Mouse (Mus musculus) heart, adult 8-10 months (tissue): ENCODE results near the gene Spout1. TPM values are rescaled to one million over a fixed set of nuclear protein-coding genes. Genes with fewer than 3 reads are reported as not detected.

Experiments
- DNase-seq: peaks from one replicate; pipeline ENCODE4 v3.0.0; 2022; ENCODE audit warnings: low spot score
- total RNA-seq, 4 experiments: library from RNA; stranded (reverse); gene quantifications; 2 replicates each; pipeline ENCODE4 v1.2.4; 2022

Spout1 gene
- 1 to 10 TPM; 5.3 to 6.3 (median 6.0) TPM for total RNA-seq

- peak; percentile 93 for DNase-seq
Observed at GRCm38 (mm10) chr2:30177700-30178675, at the start of gene Spout1. Gene Spout1 (minus strand): TSS chr2:30178459.

DNA sequence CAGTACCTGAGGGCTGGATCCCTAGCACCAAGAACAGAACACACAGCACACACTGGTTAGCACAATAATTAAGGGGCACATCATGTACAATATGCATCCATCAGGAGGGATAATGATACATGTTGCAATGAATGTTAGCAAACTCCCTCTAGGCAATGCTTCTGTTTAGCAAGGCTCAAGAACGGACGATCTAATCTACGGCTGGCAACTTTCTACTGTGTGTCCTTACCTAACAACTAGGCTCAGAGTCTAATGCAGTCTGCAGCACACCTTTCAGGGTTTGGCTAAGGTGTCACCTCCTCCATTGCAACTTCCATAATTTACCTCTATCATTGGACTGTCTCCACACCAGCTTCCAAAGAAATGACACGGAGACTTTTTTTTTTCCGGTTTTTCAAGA, 38.0 kb upstream of the Spout1 start:
- DNase-seq, result no peak

GRCm38 (mm10) chr2:30215493-30215892, 37.2 kb upstream of the Spout1 start:
- peak; percentile 55 for DNase-seq

- DNase-seq, result no peak
Observed at GRCm38 (mm10) chr2:30214745-30215144, 36.5 kb upstream of the Spout1 start.

GRCm38 (mm10) chr2:30212951-30213350, 34.7 kb upstream of the Spout1 start:
- DNase-seq, result no peak

DNA sequence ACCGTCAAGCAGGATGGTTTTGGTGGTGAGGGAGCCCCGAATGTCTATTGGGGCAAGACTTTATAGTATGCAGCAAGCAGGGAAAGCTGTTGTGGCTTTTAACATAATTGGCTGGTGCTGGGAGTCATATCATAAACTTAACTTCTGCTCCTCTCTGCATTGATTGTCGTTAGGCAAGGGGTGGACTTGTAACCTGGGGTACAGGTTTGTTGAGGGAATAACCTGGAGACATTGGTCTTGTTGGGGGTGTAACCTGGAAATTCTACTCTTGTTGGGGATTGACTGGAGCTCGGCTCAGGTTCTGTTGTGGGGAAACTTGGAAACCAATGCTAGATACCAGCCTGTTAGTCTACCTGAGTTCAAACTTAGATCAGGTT, 33.9 kb upstream of the Spout1 start:
- DNase-seq, result no peak

DNA sequence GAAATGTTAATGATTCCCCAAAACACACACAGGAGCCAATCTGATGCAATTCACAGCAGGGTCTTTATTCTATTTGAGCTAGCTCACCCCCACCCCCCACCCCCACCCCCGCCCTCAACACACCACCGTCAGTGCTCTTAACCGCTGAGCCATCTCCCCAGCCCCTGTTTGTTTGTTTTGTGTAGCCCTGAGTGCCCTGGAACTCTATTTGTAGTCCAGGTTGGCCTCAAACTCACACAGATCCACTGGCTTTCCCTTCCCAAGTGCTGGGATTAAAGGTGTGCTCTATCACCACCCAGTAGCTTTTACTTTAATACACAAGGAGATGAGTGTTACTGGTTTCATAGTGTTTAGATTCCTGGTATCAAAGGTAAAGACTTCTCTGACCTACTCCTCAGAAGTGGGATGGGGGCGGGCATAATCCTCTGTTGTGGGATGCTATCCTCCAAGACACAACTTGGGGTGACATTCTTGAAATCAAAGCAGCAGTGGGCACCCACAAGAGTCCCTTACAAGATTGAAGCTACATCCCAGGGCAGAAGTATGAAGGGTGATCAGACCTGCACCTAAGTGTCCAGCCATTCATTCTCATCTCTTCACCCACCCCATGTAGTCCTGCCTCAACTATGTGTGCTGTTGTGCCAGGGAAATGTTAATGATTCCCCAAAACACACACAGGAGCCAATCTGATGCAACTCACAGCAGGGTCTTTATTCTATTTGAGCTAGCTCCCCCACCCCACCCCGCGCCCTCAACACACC, 33.3 kb upstream of the Spout1 start:
- no peak for DNase-seq

DNA sequence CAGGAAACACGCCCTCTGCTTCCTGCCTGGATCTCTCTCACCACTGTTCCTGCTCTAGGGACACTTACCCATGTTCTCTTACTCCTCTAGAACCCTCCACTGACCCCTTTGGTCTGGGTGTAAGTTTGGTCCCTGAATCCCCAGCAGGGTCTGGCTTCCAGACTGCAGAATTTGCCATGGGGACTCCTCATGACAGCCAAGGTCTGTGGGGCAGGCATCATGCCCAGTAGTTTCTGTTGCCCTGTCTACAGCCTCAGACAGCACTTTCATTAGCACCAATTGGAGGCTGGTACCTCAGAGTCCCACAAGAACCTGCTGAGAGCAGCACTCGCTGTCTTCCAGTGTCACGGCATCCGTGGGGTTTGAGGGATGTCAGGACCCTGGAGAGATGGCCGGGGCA, 29.6 kb upstream of the Spout1 start:
- no peak for DNase-seq

- DNase-seq, result no peak
Observed at GRCm38 (mm10) chr2:30207401-30207800, 29.1 kb upstream of the Spout1 start.

DNA sequence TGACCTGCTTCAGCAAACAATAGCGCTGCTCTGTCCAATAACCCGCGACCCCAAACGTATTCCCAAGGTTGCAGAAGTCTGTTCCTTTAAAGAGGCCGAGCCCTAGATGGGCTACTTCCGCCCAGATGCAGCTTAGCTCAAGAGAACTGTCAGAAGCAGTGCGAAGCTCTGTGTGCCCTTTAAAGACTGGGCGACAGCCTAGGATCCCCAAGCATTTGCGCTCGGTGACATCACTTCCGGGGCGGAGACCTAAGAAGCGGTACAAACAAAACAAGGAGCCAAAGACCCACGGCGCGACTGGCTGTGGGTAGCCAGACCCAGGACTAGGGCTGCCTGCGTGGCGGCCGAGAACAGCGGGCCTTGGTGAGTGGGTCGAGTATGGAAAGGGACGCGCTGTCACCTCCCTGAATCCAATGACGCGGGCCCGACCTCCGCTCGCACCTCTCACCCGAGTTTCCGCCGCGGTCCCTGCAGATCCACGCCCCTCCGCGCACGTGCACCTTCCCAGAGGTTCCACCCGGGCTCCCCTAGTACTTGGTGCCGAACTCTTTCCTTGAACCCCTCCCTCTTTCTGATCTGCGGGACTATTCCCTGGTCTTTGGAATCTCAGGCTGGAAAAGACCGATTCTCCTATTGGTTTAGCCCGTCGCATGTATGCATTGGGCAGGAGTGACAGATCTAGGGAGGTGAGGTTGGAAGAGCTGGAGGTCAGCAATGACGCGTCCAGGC, 27.5 kb upstream of the Spout1 start, which contains the start of gene Kyat1:
Kyat1 (minus strand) TSS at position 219 of the 729 bp plus-strand sequence.
- DNase-seq, result peak; percentile 96

- no peak for DNase-seq
Observed at GRCm38 (mm10) chr2:30205255-30205628, 27.0 kb upstream of the Spout1 start.

GRCm38 (mm10) chr2:30203439-30203838, 25.2 kb upstream of the Spout1 start:
- no peak for DNase-seq

DNA sequence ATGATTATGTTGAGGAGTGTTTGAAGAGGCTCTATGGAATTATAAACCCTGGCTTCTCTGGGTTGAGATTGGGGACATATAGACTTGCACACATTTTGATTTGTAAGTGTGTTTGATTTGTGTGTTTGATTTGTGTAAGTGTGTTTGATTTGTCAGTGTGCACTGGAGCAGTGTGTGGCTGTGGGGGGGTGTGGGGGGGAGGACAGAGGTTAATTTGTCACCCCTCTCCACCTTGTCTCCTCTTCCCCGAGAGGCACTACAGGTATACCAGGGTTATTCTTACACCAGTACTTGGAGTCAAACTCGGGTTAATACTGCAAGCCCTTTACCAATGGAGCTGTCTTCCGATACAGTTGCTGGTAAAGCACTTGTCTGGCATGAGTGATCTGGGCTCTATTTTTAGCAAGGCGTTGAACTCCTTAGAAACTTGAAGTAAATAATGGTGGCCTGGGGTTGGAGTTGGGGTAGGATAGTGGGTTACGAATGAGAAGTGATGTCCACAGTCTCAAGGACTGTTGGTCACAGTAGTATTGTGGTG, 22.2 kb upstream of the Spout1 start:
- DNase-seq, result no peak

GRCm38 (mm10) chr2:30199984-30200383, 21.7 kb upstream of the Spout1 start:
- DNase-seq, result no peak

DNA sequence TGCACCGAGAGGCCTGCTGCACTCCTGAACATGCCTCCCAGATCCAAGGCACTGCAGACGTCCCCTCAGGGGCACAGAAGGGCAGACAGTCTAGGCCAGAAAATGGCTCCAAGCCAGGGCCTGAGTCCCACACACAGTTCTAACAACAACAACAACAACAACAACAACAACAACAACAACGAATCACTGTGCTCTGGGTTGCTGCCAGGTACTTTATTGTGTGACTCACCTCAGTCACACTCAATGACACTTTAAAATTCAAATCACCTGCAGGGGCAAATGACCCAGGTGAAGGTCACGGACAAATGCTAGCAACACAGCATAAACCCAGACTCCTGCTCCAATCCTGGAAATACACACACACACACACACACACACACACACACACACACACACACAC, 19.8 kb upstream of the Spout1 start:
- DNase-seq, result no peak

DNA sequence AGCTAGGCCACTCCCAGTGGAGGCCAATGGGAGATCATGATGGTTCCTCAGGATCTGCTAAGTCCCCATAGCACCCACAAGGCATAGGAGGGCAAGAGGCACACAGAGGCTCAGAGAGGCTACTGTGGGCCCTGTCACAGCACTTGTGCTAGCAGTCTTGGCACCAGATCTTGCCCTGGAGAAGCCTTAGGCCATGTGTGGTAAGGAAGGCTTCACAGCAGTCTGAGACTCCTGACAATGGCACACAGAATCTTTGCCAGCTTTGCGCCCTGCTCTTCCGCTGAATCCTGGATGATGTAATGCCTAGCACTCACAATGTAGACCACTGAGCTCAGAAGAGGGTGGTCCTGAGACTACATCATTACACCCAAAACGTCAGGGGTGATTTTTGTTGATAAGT, 16.4 kb upstream of the Spout1 start:
- DNase-seq, result no peak

DNA sequence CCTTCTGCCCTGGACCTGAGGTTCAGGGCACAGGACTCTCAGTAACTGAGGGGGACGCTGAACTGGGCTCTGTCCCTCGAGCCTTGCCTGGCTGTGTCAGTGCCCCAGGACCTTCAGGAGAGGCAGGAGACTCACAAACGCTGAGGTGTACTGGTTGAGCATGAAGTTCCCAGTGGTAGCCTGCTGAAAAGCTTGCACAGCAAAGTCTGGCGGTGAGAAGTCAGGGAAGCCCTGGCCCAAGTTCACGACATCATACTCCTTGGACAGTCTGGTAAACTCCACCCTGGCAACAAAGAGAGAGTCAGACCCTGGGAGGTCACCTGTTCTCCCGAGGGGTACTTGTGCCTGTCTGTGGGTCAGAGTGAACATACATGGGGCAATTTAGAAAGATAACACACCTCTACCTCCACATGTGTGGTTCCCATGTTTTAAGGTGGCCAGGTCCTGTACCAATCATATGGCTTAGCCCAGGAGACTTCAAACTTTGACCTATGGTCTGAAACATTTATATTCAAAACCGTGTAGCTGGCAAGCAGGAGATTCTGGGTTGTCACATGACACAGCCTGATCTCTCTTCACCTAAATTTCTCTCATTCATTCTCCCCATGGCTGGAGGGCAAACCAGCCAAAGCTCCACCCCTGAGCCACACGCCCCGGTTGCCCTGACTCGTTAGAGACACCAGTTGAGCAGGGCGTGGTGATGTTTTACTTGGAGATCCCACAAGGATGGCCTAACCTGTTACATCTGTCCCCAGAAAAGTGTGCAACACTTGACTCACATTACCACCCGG, 13.7 kb upstream of the Spout1 start:
- DNase-seq, result no peak

DNA sequence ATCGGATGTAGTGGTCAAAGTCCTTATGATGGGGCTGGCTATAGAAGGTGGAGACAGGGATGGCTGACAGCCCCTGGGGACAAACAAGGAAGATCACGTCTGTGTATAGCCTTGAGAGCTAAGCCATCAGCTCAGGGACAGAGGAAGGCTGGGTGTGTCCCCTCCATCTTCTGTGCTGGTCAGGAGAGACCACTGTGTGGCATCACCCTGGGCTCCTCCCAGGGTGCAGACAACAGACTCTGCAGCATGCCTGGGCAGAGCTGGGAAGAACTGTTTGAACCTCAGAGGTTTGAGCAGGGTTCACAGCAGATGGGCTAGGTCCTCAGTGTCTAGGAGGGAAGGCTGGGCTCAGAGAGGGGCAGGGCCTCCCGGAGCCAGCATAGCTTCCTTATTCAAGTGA, 7.4 kb upstream of the Spout1 start:
- no peak for DNase-seq

DNA sequence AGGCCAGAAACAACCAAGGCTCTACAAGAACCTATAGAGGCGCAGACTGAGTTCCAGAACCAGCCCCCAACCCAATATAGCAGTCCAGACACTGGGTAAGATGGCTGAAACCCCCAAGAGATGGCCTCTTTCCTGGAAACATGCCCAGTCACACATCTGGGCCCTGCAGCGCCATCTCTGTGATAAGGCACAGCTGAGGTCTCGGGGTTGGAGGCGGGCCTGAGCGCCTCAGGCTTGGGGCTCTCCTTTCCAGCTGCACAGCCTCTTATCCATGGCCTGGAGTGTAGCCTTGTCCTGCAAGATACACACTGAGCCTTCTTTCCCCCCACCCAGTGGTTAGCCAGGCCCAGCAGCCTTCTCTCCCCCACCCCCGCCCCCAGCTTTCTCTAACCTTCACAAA, 7.0 kb upstream of the Spout1 start:
- DNase-seq, result no peak

GRCm38 (mm10) chr2:30183721-30184120, 5.5 kb upstream of the Spout1 start:
- DNase-seq, result no peak

GRCm38 (mm10) chr2:30182424-30182823, 4.2 kb upstream of the Spout1 start:
- no peak for DNase-seq
